Mouse (Mus musculus): Measurements from ENCODE around the gene Spag17. TPM values are rescaled to one million over a fixed set of nuclear protein-coding genes. Genes with fewer than 3 reads are reported as not detected.

Gene Spag17
- polyA plus RNA-seq, 1 experiment from 2014 or later = 0.41 TPM

GRCm38 (mm10) chr3:100189861-100190260 is 304.7 kb downstream of the Spag17 start:
- Histone ChIP-seq H3K9ac (no peak overlapping the region), H3K27ac (no peak overlapping the region), H3K36me3 (peaks cover 7% of the 10 kb centered on the region; the same call in 1 of the 2 replicates), H3K4me3 (replicated peaks) (no peak overlapping the region), H3K9me3 (no peaks in the 10 kb centered on the region), H3K27me3 (replicated peaks) (no peaks in the 10 kb centered on the region), H3K4me1 (replicated peaks) (no peaks in the 10 kb centered on the region), H3K4me2 (replicated peaks) (no peak overlapping the region)
- WGBS = 87% methylated on average over 11 of the region's 11 CpGs
- ATAC-seq = no peak; the same call in 1 of the 2 replicates

Measured in intestine, embryonic 15.5 days (tissue).